Mouse (Mus musculus) liver, embryonic 12.5 days (tissue): ENCODE results near the gene Hmga1b. TPM values are rescaled to one million over a fixed set of nuclear protein-coding genes. Genes with fewer than 3 reads are reported as not detected.
"Not testable (repeated sequence)": the region's sequence is repeated elsewhere in the genome, so short reads cannot be mapped to it uniquely, and the experiment has no call there.

ENCODE experiments used
- ATAC-seq: fragments of 200-750 bp; cut with Nextera tagmentation; 2 replicates; pipeline ENCODE4 v1.8.0; 2017; ENCODE audit warnings: moderate number of reproducible peaks, mild to moderate bottlenecking, moderate library complexity
- H3K27ac ChIP-seq: fragments of 300-500 bp; sonication (generic); 2 replicates; pipeline ENCODE4 v1.5.1; 2016; ENCODE audit warnings: mild to moderate bottlenecking
- H3K27me3 ChIP-seq: fragments of 300-500 bp; sonication (generic); replicated peaks from 2 replicates; pipeline ENCODE4 v1.6.1; 2016; ENCODE audit warnings: mild to moderate bottlenecking, moderate library complexity
- H3K36me3 ChIP-seq: fragments of 300-500 bp; sonication (generic); 2 replicates; pipeline ENCODE4 v1.6.1; 2016; ENCODE audit warnings: mild to moderate bottlenecking, moderate library complexity
- H3K4me1 ChIP-seq: fragments of 300-500 bp; sonication (generic); 2 replicates; pipeline ENCODE4 v1.6.1; 2016
- H3K4me2 ChIP-seq: fragments of 300-500 bp; sonication (generic); 2 replicates; pipeline ENCODE4 v1.6.1; 2016; ENCODE audit warnings: mild to moderate bottlenecking, moderate library complexity
- H3K4me3 ChIP-seq: fragments of 300-500 bp; sonication (generic); 2 replicates; pipeline ENCODE4 v1.5.1; 2016; ENCODE audit warnings: mild to moderate bottlenecking, moderate library complexity
- H3K9ac ChIP-seq: fragments of 300-500 bp; sonication (generic); 2 replicates; pipeline ENCODE4 v1.6.1; 2016; ENCODE audit warnings: mild to moderate bottlenecking, moderate library complexity
- H3K9me3 ChIP-seq: fragments of 300-500 bp; sonication (generic); replicated peaks from 2 replicates; pipeline ENCODE4 v1.6.1; 2016; ENCODE audit warnings: mild to moderate bottlenecking, moderate library complexity
- WGBS: fragments of 180-500 bp; shearing (Covaris S2); methylation state at CpG from one replicate; pipeline ENCODE4 v1.1.7; 2016; ENCODE audit not compliant: insufficient replicate concordance; 5-methylcytosine and 5-hydroxymethylcytosine counted together
- polyA plus RNA-seq: library from polyadenylated mRNA; unstranded; fragments of >200 nt; fragmentation: Nextera tagmentation; extraction: Ambion mirVana; gene quantifications from 2 replicates; pipeline ENCODE4 v1.2.1, GENCODE M21; 2016

Gene Hmga1b
- 6.4 and 7.3 TPM in 2 replicates for polyA plus RNA-seq

- peaks cover 53% of the 10 kb centered on the region for H3K27me3 ChIP-seq
- H3K4me1 ChIP-seq, H3K27ac ChIP-seq, H3K4me3 ChIP-seq, H3K9ac ChIP-seq, H3K36me3 ChIP-seq, ATAC-seq, H3K4me2 ChIP-seq: not testable (repeated sequence)
- WGBS, result 25% methylated on average over 14 of the region's 14 CpGs
- H3K9me3 ChIP-seq, result peaks cover 22% of the 10 kb centered on the region
Measured at GRCm38 (mm10) chr11:120762672-120763041, at the start of gene Hmga1b. Gene Hmga1b, plus strand, starts transcription at chr11:120762794.

DNA sequence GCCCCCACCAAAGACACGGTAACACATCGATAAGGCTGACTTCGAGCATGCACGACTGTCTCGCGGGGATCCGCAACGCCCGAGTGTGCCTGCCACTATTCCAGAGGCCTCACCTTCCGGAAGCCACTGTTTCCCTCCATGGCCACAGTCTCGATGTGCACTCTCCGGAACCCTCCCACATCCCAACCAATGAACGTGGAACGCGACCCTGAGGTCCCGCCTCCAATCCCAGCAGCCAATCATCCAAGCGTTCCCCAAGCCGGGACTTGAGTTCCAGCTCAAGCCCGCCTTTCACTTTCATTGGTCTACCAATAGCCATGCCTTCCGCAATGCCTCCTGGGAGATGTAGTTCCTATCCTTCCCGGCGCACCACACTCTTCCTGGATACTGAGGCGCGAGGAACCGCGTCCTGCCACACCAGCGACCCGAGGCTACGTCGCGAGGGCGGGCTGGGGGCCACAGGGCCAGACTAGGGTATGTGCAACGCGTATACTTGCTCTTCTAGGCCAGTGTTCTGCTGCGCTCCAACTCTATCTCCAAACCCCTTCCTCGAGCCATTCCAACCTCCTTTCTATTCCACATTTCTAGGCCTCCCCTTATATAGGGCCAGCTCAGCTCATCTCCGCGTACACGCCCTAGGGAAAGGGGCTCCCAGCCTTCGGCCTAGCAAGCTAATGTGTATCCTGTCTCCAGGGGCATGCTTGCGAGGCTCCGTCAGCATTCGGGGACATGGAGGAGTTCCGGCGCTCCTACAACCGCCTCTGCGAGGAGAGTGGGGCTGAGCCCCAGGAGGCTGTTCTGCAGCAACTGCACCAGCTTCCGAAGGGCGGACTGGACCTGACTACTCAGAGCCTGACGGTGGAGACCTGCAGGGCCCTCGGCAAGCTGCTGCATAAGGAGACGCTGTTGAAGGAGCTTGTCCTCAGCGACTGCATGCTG lies 48.7 kb upstream of the Hmga1b start, which contains the start of the genes Cenpx and Lrrc45:
TSS of gene Cenpx (minus strand) at position 159 of the 939 bp plus-strand sequence.
TSS of gene Lrrc45 (plus strand) at position 346 of the 939 bp plus-strand sequence.
- WGBS, result 3% methylated on average over 53 of the region's 53 CpGs

DNA sequence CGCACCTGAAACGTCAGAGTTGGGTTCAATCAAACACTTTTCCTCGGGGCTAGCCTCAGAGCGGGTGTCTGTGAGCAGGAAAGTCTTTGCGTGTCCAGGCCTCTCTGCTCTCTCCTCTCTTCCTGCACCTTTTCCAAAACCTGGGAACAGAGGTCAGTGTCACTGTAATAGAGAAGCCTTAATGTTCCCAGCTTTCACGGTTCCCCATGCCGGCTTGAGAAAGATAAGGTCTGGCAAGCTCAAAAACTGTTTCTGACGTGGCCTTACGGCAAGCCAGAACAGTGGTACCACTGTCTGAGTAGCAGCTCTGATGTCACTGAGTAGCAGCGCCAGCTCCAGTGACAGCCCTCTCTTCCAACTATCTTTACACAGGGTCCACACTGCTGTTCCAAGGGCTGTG lies 48.0 kb upstream of the Hmga1b start:
- peaks cover 25% of the 10 kb centered on the region for H3K4me1 ChIP-seq
- no peaks in the 10 kb centered on the region for H3K27me3 ChIP-seq
- H3K9me3 ChIP-seq, result no peaks in the 10 kb centered on the region
- H3K36me3 ChIP-seq, result peaks cover 68% of the 10 kb centered on the region
- peak overlapping the region; percentile 75 for H3K4me3 ChIP-seq
- 36% methylated on average over 10 of the region's 10 CpGs for WGBS
- peak overlapping the region; percentile 49; the same call in 1 of the 2 replicates for H3K27ac ChIP-seq
- H3K9ac ChIP-seq, result peak overlapping the region; percentile 73
- no peak for ATAC-seq
- peak overlapping the region; percentile 99 for H3K4me2 ChIP-seq

More for the DNA sequence above, 48.7 kb upstream of the Hmga1b start, which contains the start of the genes Cenpx and Lrrc45:
- Histone ChIP-seq H3K9me3 (no peaks in the 10 kb centered on the region), H3K4me1 (peaks cover 25% of the 10 kb centered on the region), H3K9ac (peak within 1 kb of the TSS; percentile 83), H3K4me3 (peak within 1 kb of the TSS; percentile 75), H3K27ac (peak within 1 kb of the TSS; percentile 77), H3K36me3 (peaks cover 68% of the 10 kb centered on the region), H3K27me3 (no peaks in the 10 kb centered on the region), H3K4me2 (peak within 1 kb of the TSS; percentile 99)
- ATAC-seq, result peak; percentile 96

DNA sequence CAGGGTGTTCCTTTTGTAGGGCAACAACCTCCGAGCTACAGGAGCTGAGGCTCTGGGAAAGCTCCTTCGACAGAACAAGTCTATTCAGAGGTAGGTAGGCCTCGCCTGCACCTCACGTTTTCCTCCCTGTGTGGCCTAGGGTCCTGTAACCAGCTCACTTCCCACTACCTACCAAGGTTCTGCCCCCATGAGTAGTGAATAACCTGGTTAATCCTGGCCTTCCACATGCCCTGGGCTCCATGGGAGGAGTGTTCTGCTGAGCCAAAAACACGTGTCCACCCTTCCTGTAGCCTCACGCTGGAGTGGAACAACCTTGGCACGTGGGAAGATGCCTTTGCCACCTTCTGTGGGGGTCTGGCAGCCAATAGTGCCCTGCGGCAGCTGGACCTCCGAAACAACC lies 47.5 kb upstream of the Hmga1b start:
- Histone ChIP-seq H3K36me3 (peaks cover 68% of the 10 kb centered on the region), H3K9me3 (no peaks in the 10 kb centered on the region), H3K27me3 (peaks cover 5% of the 10 kb centered on the region), H3K27ac (no peak overlapping the region), H3K9ac (peak overlapping the region; percentile 73; the same call in 1 of the 2 replicates), H3K4me2 (peak overlapping the region; percentile 99), H3K4me3 (peak overlapping the region; percentile 75; the same call in 1 of the 2 replicates), H3K4me1 (peaks cover 25% of the 10 kb centered on the region)
- WGBS, result 82% methylated on average over 9 of the region's 9 CpGs
- no peak for ATAC-seq

- Histone ChIP-seq H3K4me1 (peaks cover 28% of the 10 kb centered on the region), H3K4me3 (no peak overlapping the region), H3K36me3 (peaks cover 53% of the 10 kb centered on the region), H3K4me2 (no peak overlapping the region), H3K27ac (no peak overlapping the region), H3K9ac (no peak overlapping the region), H3K27me3 (peaks cover 42% of the 10 kb centered on the region), H3K9me3 (no peaks in the 10 kb centered on the region)
- 86% methylated on average over 9 of the region's 9 CpGs for WGBS
- ATAC-seq, result no peak
Measured at GRCm38 (mm10) chr11:120719242-120719641, 43.4 kb upstream of the Hmga1b start.

- 86% methylated on average over 13 of the region's 13 CpGs for WGBS
- ATAC-seq, result no peak
- Histone ChIP-seq H3K9ac (no peak overlapping the region), H3K9me3 (no peaks in the 10 kb centered on the region), H3K4me3 (no peak overlapping the region), H3K4me1 (peaks cover 21% of the 10 kb centered on the region), H3K27ac (no peak overlapping the region), H3K27me3 (peaks cover 42% of the 10 kb centered on the region), H3K4me2 (no peak overlapping the region), H3K36me3 (peaks cover 51% of the 10 kb centered on the region)
Measured at GRCm38 (mm10) chr11:120719841-120720376, 42.7 kb upstream of the Hmga1b start.

DNA sequence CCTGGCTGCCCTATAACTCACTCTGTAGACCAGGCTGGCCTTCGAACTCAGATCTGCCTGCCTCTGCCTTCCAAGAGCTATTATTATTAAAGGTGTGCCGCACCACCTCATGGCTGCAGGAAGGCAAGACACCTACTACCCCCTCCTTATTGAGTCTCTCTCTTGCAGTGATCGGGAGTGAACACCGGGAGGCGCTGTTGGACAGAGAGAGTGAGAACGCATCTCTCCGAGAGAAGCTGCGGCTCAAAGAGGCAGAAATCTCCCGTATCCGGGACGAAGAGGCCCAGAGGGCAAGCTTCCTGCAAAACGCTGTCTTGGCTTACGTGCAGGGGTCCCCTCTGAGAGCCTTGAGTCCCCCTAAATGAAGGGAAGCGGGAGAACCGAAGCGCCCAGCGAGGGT lies 42.1 kb upstream of the Hmga1b start:
- ATAC-seq, result peak; percentile 19; the same call in 1 of the 2 replicates
- H3K4me3 ChIP-seq, result no peak overlapping the region
- peak overlapping the region; percentile 80 for H3K4me2 ChIP-seq
- peaks cover 47% of the 10 kb centered on the region for H3K36me3 ChIP-seq
- no peaks in the 10 kb centered on the region for H3K9me3 ChIP-seq
- WGBS, result 9% methylated on average over 17 of the region's 17 CpGs
- peaks cover 17% of the 10 kb centered on the region for H3K4me1 ChIP-seq
- H3K9ac ChIP-seq, result peak overlapping the region; percentile 10; the same call in 1 of the 2 replicates
- peaks cover 46% of the 10 kb centered on the region for H3K27me3 ChIP-seq
- no peak overlapping the region for H3K27ac ChIP-seq

GRCm38 (mm10) chr11:120721124-120722066 lies 41.2 kb upstream of the Hmga1b start, which contains the start of gene Rac3:
Gene Rac3, plus strand, starts transcription at chr11:120721470.
- Histone ChIP-seq H3K9me3 (no peaks in the 10 kb centered on the region), H3K4me2 (peak within 1 kb of the TSS; percentile 80), H3K36me3 (peaks cover 40% of the 10 kb centered on the region), H3K9ac (peak within 1 kb of the TSS; percentile 51), H3K27me3 (peaks cover 55% of the 10 kb centered on the region), H3K4me3 (peak within 1 kb of the TSS; percentile 54), H3K4me1 (peaks cover 21% of the 10 kb centered on the region), H3K27ac (no peak within 1 kb of the TSS)
- under 1% methylated on average over 88 of the region's 90 CpGs for WGBS
- ATAC-seq, result peak; percentile 28; the same call in 1 of the 2 replicates

DNA sequence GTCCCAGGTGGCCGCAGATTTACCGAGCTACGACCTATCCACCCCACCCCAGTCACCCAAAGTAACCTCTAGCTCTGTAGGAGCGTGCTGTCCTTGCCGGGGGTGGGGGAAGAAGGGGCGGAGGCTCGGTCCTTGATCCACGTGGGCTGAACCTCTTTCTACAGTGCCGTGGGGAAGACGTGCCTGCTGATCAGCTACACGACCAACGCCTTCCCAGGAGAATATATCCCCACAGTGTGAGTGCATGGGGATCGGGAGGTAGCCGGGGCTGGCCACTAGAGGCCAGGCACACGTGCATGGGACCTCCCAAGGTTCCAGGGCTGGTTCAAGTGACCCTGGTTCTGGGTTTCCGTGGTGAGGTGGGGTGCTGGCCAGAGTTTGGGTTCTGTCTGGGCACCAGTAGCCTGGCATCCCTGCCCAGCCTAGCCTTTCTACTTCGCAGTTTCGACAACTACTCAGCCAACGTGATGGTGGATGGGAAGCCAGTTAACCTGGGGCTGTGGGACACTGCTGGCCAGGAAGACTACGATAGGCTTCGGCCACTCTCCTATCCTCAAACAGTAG lies 40.4 kb upstream of the Hmga1b start:
- H3K36me3 ChIP-seq, result peaks cover 34% of the 10 kb centered on the region
- H3K9ac ChIP-seq, result peak overlapping the region; percentile 51
- no peak for ATAC-seq
- peak overlapping the region; percentile 54 for H3K4me3 ChIP-seq
- 23% methylated on average over 21 of the region's 21 CpGs for WGBS
- H3K4me2 ChIP-seq, result peak overlapping the region; percentile 80
- peaks cover 55% of the 10 kb centered on the region for H3K27me3 ChIP-seq
- no peak overlapping the region for H3K27ac ChIP-seq
- no peaks in the 10 kb centered on the region for H3K9me3 ChIP-seq
- peaks cover 28% of the 10 kb centered on the region for H3K4me1 ChIP-seq

- no peak for ATAC-seq
- Histone ChIP-seq H3K9me3 (no peaks in the 10 kb centered on the region), H3K27ac (no peak overlapping the region), H3K4me3 (no peak overlapping the region), H3K4me2 (no peak overlapping the region), H3K36me3 (peaks cover 27% of the 10 kb centered on the region), H3K4me1 (peaks cover 34% of the 10 kb centered on the region), H3K27me3 (peaks cover 55% of the 10 kb centered on the region), H3K9ac (no peak overlapping the region)
- WGBS, result 78% methylated on average over 11 of the region's 11 CpGs
Measured at GRCm38 (mm10) chr11:120722761-120723382, 39.7 kb upstream of the Hmga1b start.
